Mouse (Mus musculus) left cerebral cortex, adult 18-20 months (tissue): ENCODE results near the gene Cdc37l1. TPM values are rescaled to one million over a fixed set of nuclear protein-coding genes. Genes with fewer than 3 reads are reported as not detected.

Experiments
- total RNA-seq, 2 experiments: library from RNA; stranded (reverse); gene quantifications; 2 replicates each; pipeline ENCODE4 v1.2.3; 2021

The Cdc37l1 gene
- total RNA-seq, 2 experiments from 2014 or later: 99.4 to 102 TPM

Other genes starting within 250 kb of the Cdc37l1 start
- gene Slc1a1, start 155.3 kb upstream of the Cdc37l1 start, total RNA-seq: 100 to 1,000 TPM in 1 of 2 experiments, 10 to 100 TPM in 1; 99.8 to 102 TPM
- 10 to 100 TPM; 52.1 to 52.3 TPM for gene Plpp6, start 26.4 kb upstream of the Cdc37l1 start, total RNA-seq
- gene 4430402I18Rik, start 22.6 kb upstream of the Cdc37l1 start, total RNA-seq: 1 to 10 TPM; 6.8 to 7.5 TPM
- 10 to 100 TPM; 53.7 to 54.9 TPM for gene Ak3, start 57.6 kb downstream of the Cdc37l1 start, total RNA-seq
- gene Rcl1, start 111.0 kb downstream of the Cdc37l1 start, total RNA-seq: 10 to 100 TPM; 16.4 to 19.0 TPM